Comparison of ENCODE assay signal across 9 mouse cellular contexts in genomic region chr3:40798500-40798899, GRCm38 (mm10). TPM values are rescaled to one million over a fixed set of nuclear protein-coding genes. Genes with fewer than 3 reads are reported as not detected.
DNase-seq lines count a peak whose midpoint lies in the region; ATAC-seq and TF ChIP-seq lines count a peak whose summit lies in the region.
"Had no signal": no experiment of that assay in that cellular context is flagged by ENCODE, and none has a peak within 500 bp of the region (broad histone marks: within the 10 kb centered on the region; RNA-seq: fewer than 3 reads in every experiment).

No protein-coding gene starts in this region.

- no peaks in the 10 kb centered on the region for H3K27me3 ChIP-seq in forebrain, postnatal 0 days (ENCODE audit: insufficient read depth, low read length)
- no peaks in the 10 kb centered on the region for H3K27me3 ChIP-seq in forebrain, embryonic 13.5 days
- H3K27me3 ChIP-seq in embryonic facial prominence, embryonic 14.5 days (replicated peaks; ENCODE audit: control insufficient read depth, insufficient read depth, low read length): no peaks in the 10 kb centered on the region
- H3K27me3 ChIP-seq: limb, embryonic 12.5 days had no signal

- no peak overlapping the region for H3K9ac ChIP-seq in forebrain, postnatal 0 days
- no peak overlapping the region for H3K9ac ChIP-seq in forebrain, embryonic 13.5 days
- H3K9ac ChIP-seq in embryonic facial prominence, embryonic 14.5 days (ENCODE audit: low read depth, low read length): no peak overlapping the region
- H3K9ac ChIP-seq: limb, embryonic 12.5 days had no signal

- H3K4me2 ChIP-seq in forebrain, postnatal 0 days (ENCODE audit: low read depth): no peak overlapping the region
- H3K4me2 ChIP-seq in forebrain, embryonic 13.5 days: no peak overlapping the region
- H3K4me2 ChIP-seq in embryonic facial prominence, embryonic 14.5 days (ENCODE audit: low read depth, low read length): no peak overlapping the region

- no peaks in the 10 kb centered on the region for H3K36me3 ChIP-seq in forebrain, postnatal 0 days (ENCODE audit: insufficient read depth)
- peaks cover 6% of the 10 kb centered on the region for H3K36me3 ChIP-seq in forebrain, embryonic 13.5 days (ENCODE audit: poor library complexity, severe bottlenecking)
- H3K36me3 ChIP-seq in embryonic facial prominence, embryonic 14.5 days (ENCODE audit: control insufficient read depth, insufficient read depth, low read length): peaks cover 7% of the 10 kb centered on the region; the same call in 1 of the 2 replicates

- peak; percentile 60 for TF ChIP-seq CTCF in forebrain, postnatal 0 days (IDR thresholded peaks at IDR 0.05; ENCODE audit: low read depth)

- WGBS in forebrain, postnatal 0 days: 38% methylated on average over 7 of the region's 7 CpGs
- 36% methylated on average over 7 of the region's 7 CpGs for WGBS in forebrain, embryonic 13.5 days
- 39% methylated on average over 7 of the region's 7 CpGs for WGBS in embryonic facial prominence, embryonic 14.5 days
- WGBS in large intestine, adult 2 months: 30% methylated on average over 7 of the region's 7 CpGs

- no peak for ATAC-seq in forebrain, postnatal 0 days
- no peak for ATAC-seq in forebrain, embryonic 13.5 days
- ATAC-seq in embryonic facial prominence, embryonic 14.5 days (ENCODE audit: low read depth): no peak

- H3K27ac ChIP-seq in forebrain, postnatal 0 days (ENCODE audit: low read depth, low read length): no peak overlapping the region
- no peak overlapping the region for H3K27ac ChIP-seq in forebrain, embryonic 13.5 days
- H3K27ac ChIP-seq in embryonic facial prominence, embryonic 14.5 days (replicated peaks; ENCODE audit: low read depth, low read length): no peak overlapping the region
- H3K27ac ChIP-seq: limb, embryonic 12.5 days had no signal

- no peak overlapping the region for H3K4me3 ChIP-seq in forebrain, postnatal 0 days (ENCODE audit: low read depth, low read length)
- no peak overlapping the region for H3K4me3 ChIP-seq in forebrain, embryonic 13.5 days
- no peak overlapping the region for H3K4me3 ChIP-seq in embryonic facial prominence, embryonic 14.5 days (ENCODE audit: low read depth, low read length)

- no peaks in the 10 kb centered on the region for H3K9me3 ChIP-seq in forebrain, postnatal 0 days (ENCODE audit: low read length)
- H3K9me3 ChIP-seq in forebrain, embryonic 13.5 days (replicated peaks): no peaks in the 10 kb centered on the region
- no peaks in the 10 kb centered on the region for H3K9me3 ChIP-seq in embryonic facial prominence, embryonic 14.5 days (ENCODE audit: control insufficient read depth, low read length)
- H3K9me3 ChIP-seq: limb, embryonic 12.5 days had no signal

- peak; percentile 51 for DNase-seq in forebrain, postnatal 0 days
- DNase-seq in A20 (ENCODE audit: low read depth, low spot score): peak; percentile 87
- peak; percentile 25 for DNase-seq in adrenal gland, adult 8-10 months
- DNase-seq in embryonic facial prominence, embryonic 14.5 days (ENCODE audit: low spot score): peak; percentile 31
- peak; percentile 31 for DNase-seq in large intestine, adult 2 months (ENCODE audit: low read depth, low spot score)
- DNase-seq in lung, postnatal 36 days: peak; percentile 77
- DNase-seq in spleen, adult 12 weeks (ENCODE audit: low spot score): peak; percentile 59

- H3K4me1 ChIP-seq in forebrain, postnatal 0 days (ENCODE audit: insufficient read depth): peaks cover 11% of the 10 kb centered on the region; the same call in 1 of the 2 replicates
- H3K4me1 ChIP-seq in forebrain, embryonic 13.5 days: peaks cover 27% of the 10 kb centered on the region
- no peaks in the 10 kb centered on the region for H3K4me1 ChIP-seq in embryonic facial prominence, embryonic 14.5 days (ENCODE audit: control insufficient read depth, insufficient read depth, low read length)

RNA-seq across cellular contexts. Expression of gene Plk4, which starts 1.3 kb away (rescaled TPM):
- total RNA-seq in forebrain, postnatal 0 days (2014; rRNA removed): 11.9 and 12.9 TPM in 2 replicates
- 7.0 and 8.9 TPM in 2 replicates for polyA plus RNA-seq in forebrain, postnatal 0 days (2015; fragmentation: Nextera tagmentation; extraction: Ambion mirVana)
- 46.8 and 48.7 TPM in 2 replicates for polyA plus RNA-seq in forebrain, embryonic 13.5 days (2015; fragmentation: Nextera tagmentation; extraction: Ambion mirVana)
- 1 to 10 TPM; 4.2 to 8.7 (median 5.5) TPM for total RNA-seq in adrenal gland, adult 8-10 months (2022)
- 48.9 and 49.2 TPM in 2 replicates for polyA plus RNA-seq in embryonic facial prominence, embryonic 14.5 days (2014; fragmentation: Nextera tagmentation; extraction: Ambion mirVana)
- 4.4 and 6.4 TPM in 2 replicates for polyA plus RNA-seq in large intestine, adult 2 months (2012; rRNA removed)

RNA-seq across cellular contexts. Expression of gene Mfsd8, which starts 48.2 kb away (rescaled TPM):
- total RNA-seq in forebrain, postnatal 0 days (2014; rRNA removed): 19.6 and 21.6 TPM in 2 replicates
- polyA plus RNA-seq in forebrain, postnatal 0 days (2015; fragmentation: Nextera tagmentation; extraction: Ambion mirVana): 14.0 TPM in 2 replicates
- polyA plus RNA-seq in forebrain, embryonic 13.5 days (2015; fragmentation: Nextera tagmentation; extraction: Ambion mirVana): 17.5 and 17.7 TPM in 2 replicates
- 10 to 100 TPM; 18.8 to 28.4 (median 20.2) TPM for total RNA-seq in adrenal gland, adult 8-10 months (2022)
- polyA plus RNA-seq in embryonic facial prominence, embryonic 14.5 days (2014; fragmentation: Nextera tagmentation; extraction: Ambion mirVana): 7.7 and 8.1 TPM in 2 replicates
- 3.1 and 4.7 TPM in 2 replicates for polyA plus RNA-seq in large intestine, adult 2 months (2012; rRNA removed)

RNA-seq across cellular contexts. Expression of gene Abhd18, which starts 48.3 kb away (rescaled TPM):
- 11.0 and 11.5 TPM in 2 replicates for total RNA-seq in forebrain, postnatal 0 days (2014; rRNA removed)
- 2.2 and 4.4 TPM in 2 replicates for polyA plus RNA-seq in forebrain, postnatal 0 days (2015; fragmentation: Nextera tagmentation; extraction: Ambion mirVana)
- 9.5 and 12.1 TPM in 2 replicates for polyA plus RNA-seq in forebrain, embryonic 13.5 days (2015; fragmentation: Nextera tagmentation; extraction: Ambion mirVana)
- 1 to 10 TPM; 4.4 to 8.6 (median 6.9) TPM for total RNA-seq in adrenal gland, adult 8-10 months (2022)
- polyA plus RNA-seq in embryonic facial prominence, embryonic 14.5 days (2014; fragmentation: Nextera tagmentation; extraction: Ambion mirVana): 6.3 and 7.0 TPM in 2 replicates
- 2.9 and 6.7 TPM in 2 replicates for polyA plus RNA-seq in large intestine, adult 2 months (2012; rRNA removed)

RNA-seq across cellular contexts. Expression of gene Hspa4l, which starts 54.2 kb away (rescaled TPM):
- total RNA-seq in forebrain, postnatal 0 days (2014; rRNA removed): 24.9 and 31.0 TPM in 2 replicates
- polyA plus RNA-seq in forebrain, postnatal 0 days (2015; fragmentation: Nextera tagmentation; extraction: Ambion mirVana): 23.5 and 28.5 TPM in 2 replicates
- polyA plus RNA-seq in forebrain, embryonic 13.5 days (2015; fragmentation: Nextera tagmentation; extraction: Ambion mirVana): 48.5 and 53.5 TPM in 2 replicates
- 100 to 1,000 TPM in 1 of 4 experiments, 10 to 100 TPM in 3; 68.7 to 102 (median 70.5) TPM for total RNA-seq in adrenal gland, adult 8-10 months (2022)
- polyA plus RNA-seq in embryonic facial prominence, embryonic 14.5 days (2014; fragmentation: Nextera tagmentation; extraction: Ambion mirVana): 16.4 and 23.9 TPM in 2 replicates
- polyA plus RNA-seq in large intestine, adult 2 months (2012; rRNA removed): 3.6 and 6.0 TPM in 2 replicates

Comparison
In these comparisons a context has a peak if more than half of its experiments do, and no peak if none do; other contexts are left out.
1. DNase-seq: peak in every context shown above with its lines; median percentile 87 in A20; 77 in lung, postnatal 36 days; 59 in spleen, adult 12 weeks; 51 in forebrain, postnatal 0 days; 31 in embryonic facial prominence, embryonic 14.5 days; 31 in large intestine, adult 2 months; 25 in adrenal gland, adult 8-10 months.